Mouse (Mus musculus): Measurements from ENCODE around the gene Vars.

Gene Vars

DNA sequence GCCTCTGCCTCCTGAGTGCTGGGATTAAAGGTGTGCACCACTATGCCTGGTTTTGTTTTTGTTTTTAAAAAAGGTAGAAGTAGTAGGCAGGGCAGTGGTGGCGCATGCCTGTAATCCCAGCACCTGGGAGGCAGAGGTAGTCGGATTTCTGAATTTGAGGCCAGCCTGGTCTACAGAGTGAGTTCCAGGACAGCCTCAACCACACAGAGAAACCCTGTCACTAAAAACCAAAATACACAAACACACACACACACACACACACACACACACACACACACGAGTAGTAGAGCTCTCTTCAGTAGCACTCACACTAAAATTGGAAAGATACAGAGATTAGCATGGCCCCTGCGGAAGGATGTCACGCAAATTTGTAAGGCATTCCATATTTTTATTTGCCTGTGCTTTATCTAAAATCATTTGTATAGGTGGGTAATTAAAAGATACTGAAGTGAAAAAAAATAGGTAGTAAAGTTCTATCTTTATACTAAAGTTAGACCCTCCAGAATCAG is 48.2 kb downstream of the Vars start:
- DNase-seq, result no peak

DNA sequence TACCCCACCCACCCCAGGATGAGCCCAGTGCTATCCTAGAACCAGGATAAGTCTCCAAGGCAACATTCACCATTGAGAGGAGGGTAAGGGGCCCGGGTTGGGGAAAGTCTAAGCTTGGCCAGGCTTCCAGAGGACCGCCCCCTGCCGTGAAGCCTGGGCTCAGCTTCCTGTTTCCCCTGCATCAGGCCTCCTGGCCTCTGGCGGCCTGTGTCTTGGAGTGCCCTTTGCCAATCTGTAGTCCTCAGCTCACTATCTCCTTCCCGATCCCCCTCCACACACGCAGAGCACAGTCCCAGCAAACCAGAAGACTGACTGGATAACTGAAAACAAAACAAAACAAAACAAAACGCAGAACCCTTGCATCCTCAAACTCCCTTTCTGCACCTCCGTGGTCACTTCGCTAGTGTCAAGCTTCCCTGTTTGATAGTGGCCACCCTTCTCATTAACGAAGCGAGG is 48.8 kb downstream of the Vars start, which contains the start of gene Clic1:
Gene Clic1, plus strand, starts transcription at position 406 of the 456 bp plus-strand sequence.
- DNase-seq, result no peak

DNA sequence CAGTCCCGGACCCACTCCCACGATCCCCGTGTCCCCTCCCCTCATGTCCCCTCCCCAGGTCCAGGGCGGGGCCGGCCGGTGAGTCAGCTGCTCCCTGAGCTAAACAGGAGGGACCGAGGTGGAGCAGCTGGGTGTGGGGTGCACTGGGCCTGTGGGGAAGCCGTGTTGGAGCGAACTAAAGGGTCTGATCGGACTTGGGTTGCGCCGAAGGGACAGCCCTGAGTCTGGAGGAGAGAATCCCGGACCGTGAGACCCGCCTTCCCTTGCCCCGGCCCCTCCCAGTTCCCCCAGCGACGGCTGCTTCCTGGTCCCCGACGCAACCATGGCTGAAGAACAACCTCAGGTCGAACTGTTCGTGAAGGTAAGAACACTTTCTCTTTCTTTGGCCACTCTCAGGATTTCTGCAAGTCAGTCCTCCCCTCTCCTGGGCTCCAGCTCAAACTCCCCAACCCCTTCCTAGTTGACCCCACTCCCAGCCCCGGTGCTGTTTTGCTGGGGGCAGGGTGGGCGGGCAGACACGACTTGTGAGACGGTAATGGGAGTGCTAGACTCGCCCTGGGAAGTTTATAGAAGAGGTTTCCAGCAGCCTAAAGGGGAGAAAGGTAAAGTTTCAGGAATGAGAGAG is 49.5 kb downstream of the Vars start:
- peak in 1 of 2 experiments; percentile 46 for DNase-seq

DNA sequence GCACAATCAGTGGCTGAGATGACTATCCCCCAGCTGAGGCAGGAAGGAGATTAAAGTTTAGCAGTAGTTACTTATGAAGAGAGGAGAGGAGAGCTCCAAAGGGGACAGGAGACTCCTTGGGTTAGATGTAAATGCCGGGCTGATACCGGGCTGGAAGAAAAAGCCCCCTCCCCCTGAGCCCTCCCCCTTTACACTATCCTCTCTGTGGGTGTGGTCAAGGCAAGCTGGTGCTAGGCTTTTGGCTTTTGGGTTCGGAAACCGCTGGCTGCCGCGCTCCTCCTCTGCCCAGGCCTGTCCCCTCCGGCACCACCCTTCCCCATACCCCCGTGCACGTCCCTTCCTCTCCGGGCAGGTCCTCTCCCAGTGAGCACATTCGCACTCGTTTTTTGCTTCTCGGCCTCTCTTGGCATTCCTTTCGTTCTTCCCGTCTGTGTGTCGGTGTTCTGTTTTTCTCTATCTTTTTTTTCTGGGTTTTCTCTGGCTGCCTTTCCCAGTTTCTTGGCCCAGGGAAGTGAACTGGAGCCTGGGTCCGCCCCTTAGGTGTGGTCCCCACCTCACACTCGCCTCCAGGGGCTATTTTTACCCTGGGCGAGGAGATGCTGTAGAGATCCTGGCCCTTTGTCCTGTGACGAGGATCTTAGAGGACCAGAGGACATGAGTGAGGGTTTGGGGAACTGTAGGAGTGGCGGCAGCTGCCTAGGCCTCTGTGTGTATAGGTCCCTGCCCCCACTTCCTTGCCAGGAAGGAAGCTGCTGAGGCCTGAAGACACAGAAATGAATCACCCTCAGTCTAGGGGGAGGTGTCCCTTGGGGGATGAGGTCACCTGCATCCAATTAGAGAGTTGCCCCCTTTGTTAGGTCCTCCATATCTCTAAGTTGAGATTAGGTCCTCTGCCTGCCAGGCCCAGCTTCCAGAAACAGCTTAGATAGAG is 50.6 kb downstream of the Vars start:
- DNase-seq, result peak; percentile 50 to 51

DNA sequence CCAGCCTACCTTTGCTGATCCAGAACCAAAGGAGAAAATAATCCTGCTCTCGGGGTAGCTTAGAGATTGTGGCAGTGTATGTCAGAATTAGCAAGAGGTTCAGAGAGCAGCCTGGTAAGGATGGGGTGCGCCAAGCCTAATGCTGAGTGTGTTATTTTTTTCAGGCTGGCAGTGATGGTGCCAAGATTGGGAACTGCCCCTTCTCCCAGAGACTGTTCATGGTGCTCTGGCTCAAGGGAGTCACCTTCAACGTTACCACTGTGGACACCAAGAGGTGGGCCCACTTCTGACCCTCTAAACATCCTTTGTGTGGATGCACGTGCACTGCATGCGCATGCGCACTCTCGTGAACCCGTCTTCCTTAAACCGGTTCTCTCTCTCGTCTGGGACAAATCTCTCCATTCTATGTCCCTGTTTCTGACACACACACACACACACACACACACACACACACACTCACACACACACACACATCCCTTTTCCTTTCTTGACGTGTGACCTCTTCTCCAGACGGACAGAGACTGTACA is 51.5 kb downstream of the Vars start:
- DNase-seq, result peak in 1 of 2 experiments; percentile 14

DNA sequence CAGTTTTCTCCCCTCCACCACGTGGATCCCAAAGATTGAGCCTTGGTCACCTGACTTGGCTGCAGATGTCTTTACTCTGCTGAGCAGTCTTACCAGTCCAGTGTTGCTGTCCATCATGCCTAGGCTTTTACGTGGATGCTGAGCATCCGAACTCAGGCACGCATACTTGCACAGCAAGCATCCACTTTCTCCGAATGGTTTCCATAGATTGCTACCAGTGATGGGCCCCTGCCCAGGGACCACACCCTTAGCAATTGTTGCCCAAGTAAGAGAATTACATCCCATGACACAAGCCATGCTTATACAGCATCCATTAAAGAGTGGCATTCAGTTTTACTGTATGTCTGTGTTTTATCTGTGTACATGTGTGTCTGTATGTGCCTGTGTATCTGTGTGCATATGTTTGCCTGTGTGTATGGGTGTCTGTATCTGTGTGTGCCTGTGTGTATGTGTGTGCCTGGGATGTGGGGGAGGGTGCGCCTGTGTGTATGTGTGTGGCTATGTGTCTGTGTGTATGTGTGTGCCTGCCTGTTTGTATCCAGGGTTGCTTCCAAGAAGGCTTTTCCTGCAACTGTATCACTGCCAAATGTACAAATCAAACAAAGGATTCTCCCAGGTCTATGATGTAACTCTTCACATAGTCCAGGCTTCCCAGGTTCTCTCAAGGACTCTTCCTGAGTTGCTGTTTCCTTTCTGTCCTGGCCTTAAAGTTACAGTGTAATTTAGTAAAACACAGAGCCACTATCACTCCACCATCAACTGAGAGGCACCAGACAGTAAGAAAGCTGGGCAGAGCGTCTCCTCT is 55.1 kb downstream of the Vars start:
- DNase-seq, result no peak

DNA sequence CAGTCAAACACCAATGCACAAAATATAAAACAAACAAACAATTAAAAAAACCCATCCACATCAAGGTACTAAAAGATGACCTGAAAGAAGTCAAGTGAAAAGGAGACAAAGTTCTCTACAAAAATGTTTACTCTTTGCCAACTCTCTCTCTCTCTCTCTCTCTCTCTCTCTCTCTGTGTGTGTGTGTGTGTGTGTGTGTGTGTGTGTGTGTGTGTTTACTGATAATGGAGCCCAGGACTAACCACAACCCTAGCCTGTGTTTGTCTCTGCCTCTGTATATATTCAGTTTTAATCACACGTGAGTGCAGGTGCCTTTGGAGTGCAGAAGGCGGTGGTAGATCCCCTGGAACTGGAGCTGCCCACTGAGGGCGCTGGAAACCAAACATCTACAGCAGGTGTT is 56.3 kb downstream of the Vars start:
- no peak for DNase-seq

DNA sequence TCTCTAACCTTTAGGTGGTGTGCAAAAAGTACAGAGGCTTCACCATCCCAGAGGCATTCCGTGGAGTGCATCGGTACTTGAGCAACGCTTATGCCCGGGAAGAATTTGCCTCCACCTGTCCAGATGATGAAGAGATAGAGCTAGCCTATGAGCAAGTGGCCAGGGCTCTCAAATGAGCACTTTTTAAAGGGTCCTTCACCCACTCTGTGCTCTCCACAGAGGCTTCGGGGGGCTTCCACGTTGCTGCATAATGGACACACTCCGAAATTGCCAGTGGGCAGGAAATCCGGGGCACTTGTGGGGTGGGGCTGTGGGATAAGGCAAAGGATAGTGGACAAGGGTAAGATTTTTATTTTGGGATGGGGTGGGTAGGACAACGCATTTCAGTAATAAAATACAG is 57.5 kb downstream of the Vars start:
- DNase-seq, result no peak

DNA sequence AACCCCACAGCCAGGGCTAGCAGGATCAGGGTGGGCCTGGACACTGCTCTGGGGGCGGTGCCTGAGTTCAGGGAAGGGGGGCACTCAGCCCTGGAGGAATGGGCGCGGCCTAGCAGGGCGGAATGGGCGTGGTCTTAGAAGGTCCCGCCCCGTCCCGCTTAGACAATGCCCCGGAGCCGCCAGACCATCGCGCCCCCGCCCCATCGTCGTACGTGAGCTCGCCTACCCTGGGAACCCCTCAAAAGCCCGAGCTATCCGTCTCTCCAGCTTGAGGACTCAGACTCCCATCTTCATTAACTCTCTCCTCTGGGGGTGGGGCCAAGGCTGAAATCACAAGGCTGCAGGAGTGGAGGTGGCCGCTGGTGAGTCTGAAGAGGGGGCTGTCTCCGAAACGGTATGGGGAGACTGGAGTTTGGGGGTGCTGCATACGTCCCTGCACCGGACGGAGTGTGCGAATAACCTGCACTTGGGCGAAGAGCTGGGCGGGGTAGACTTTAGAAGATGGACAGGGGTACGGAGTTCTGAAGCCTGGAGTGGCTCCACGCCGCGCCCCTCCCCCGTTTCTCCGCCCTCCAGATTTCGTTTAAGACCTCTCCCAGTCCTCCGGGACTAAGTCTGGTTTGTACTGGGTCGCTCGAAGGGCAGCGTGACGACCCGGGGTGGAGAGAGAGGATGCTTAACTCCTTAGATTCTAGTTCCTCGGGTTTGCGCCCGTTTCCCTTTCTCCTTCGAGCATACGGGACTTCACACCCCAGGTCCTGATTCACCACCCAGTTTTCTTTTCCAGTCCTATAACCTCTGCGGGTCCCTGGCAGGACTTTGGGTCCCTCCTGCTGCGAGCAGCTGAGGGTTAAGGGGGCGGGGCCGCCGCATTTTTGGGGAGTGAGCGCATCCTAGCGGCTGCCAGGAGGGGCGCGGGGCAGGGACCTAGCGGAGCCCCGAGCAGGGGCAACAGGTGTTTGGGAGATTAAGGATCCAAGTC is 58.4 kb downstream of the Vars start, which contains the start of gene Ddah2:
Gene Ddah2, plus strand, starts transcription at position 125 of the 982 bp plus-strand sequence.
- DNase-seq, result peak; percentile 79 to 84

DNA sequence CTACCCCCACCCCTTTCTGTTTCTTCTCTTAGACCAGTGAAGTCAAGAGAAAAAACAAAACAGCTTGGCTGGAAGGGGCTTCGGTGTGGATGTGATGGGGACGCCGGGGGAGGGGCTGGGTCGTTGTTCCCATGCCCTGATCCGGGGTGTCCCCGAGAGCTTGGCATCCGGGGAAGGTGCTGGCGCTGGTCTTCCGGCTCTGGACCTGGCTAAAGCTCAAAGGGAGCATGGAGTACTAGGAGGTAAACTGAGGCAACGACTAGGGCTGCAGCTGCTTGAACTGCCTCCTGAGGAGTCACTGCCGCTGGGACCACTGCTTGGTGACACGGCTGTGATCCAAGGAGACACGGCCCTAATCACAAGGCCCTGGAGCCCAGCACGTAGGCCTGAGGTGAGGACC is 59.3 kb downstream of the Vars start:
- no peak for DNase-seq

DNA sequence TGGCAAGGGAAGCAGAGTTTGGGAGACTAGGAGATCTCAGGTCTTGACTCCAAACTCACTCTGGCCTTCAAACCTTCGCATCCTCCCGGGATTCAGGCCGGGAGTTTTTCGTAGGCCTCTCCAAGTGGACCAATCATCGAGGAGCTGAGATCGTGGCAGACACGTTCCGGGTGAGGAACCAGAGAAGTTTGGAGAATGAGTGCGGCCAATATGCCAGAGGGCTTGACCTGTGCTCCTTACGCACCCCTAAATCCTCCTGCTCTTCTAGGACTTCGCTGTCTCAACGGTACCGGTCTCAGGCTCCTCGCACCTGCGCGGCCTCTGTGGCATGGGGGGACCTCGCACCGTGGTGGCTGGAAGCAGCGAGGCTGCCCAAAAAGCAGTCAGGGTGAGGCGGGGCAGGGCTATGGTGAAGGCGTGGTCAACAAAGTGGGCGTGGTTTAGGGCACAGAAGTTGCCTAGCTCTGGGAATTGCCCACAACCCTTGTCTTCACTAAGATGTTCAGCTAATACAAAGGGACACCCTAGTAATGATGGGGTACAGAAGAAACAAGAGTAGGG is 60.0 kb downstream of the Vars start:
- no peak for DNase-seq

DNA sequence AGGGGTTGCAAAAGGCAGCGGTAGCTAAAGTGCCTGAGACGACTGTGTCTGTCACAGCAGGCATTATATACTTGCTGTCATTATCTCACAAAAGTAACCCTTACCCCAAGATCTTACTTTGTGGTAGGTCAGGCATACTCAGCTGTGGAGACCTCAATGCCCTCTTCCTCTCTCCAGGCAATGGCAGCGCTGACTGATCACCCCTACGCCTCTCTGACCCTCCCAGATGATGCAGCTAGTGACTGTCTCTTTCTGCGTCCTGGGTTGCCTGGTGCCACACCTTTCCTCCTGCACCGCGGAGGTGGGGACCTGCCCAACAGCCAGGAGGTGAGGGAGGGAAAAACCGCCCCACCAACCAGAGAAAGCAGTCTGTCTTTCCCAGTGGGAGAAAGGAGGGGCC is 60.5 kb downstream of the Vars start:
- no peak for DNase-seq

DNA sequence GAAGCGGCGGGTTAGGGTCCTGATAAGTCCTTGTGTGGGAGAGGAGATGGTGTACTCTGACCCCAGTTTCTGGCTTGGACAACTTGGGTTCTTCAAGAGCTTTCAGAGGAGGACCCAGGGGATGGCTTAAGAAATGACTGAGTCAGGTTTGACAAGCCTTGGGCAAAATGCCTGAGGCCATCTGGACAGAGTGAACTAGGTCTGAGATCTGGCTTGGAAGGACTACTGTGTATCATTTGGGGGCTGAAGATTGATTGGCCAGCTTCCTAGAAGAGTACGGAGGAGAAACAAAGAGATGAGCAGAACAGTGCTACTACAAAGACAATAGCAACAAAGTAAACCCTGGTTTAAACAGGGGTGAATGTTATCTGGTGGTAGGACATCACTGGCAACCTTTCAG is 62.7 kb downstream of the Vars start:
- no peak for DNase-seq

DNA sequence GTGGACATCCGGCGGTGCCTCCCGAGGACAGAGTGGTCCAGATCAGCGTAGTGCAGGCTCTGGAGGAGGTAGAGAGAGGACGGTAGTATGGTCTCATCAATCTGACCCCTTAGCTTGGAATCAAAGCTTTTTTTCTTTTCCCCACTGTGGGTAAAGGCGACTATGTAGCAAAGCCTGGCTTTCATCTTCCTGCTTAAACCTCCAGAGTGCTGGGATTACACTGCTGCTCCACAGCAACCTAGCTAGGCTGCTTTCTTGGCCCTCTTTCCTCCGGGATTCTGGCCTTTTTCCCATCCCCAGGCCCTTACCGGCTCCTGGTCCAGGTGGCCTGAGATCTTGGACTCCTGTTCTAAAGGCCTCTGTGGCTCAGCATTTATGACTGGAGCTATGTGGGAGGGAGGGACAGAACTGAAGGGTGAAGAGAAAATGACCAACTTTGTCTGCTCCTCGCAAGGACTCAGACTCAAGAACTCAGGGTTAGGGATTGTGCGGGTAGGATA is 63.6 kb downstream of the Vars start:
- DNase-seq, result peak; percentile 64 to 68

DNA sequence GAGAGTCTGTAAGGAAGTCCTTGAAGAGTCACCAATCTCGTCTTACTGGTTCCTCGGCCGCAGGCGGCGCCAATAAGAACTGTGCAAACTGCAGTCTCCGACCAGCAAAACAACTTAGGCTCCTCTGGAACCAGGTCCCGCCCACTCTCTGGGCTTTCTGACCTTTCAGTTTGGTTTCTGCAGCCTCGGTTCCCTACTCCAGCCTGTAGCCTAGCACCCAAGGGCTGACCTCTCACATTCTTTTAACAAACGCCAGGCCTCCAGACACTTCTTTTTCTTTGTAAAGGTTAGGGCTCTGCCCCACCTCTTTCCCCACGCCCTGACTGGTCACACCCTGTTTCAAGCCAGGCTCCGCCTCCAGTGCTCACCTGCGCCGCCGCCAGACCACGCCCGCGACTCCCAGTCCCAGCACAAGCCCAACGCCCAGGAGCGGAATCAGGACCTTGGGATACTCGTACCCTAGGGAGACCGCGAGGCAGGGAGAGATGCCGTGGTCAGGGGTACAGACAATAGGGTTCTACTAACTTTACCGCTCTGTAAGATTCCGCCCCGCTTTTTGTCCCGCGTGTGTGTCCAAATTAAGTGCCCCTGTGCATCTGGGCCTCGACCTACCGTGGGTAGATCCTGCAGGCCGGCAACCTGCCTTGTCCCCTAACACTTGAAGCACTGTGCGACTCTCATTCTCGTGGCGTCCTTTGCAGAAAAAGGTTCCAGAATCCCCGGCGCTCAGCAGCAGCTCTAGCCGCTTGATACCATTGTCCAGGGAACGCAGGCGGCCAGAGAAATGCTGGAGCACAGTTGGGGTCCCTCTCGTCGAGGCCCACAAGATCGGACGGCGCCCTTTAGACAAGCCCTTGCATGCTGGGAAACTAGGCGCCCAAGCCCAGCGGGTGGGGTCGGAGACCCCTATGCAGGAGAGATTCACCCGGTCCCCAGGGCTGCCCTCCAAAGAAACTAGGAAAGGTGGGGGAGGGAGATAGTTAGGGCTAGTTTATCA is 64.5 kb downstream of the Vars start, which contains the start of gene Ly6g6c:
Gene Ly6g6c, plus strand, starts transcription at position 438 of the 997 bp plus-strand sequence.
- peak; percentile 62 to 71 for DNase-seq
